Mouse (Mus musculus): ENCODE results near the gene Tob2.

Gene Tob2

GRCm38 (mm10) chr15:81838554-81839235 is 19.9 kb downstream of the Tob2 start:
- no peak for DNase-seq (ENCODE audit: low spot score)

- DNase-seq (ENCODE audit: low spot score) = no peak
These were observed 21.4 kb downstream of the Tob2 start for GRCm38 (mm10) chr15:81836966-81837920.

GRCm38 (mm10) chr15:81836124-81836821 is 22.3 kb downstream of the Tob2 start:
- peak; percentile 63 for DNase-seq (ENCODE audit: low spot score)

- DNase-seq (ENCODE audit: low spot score) = no peak
These were observed 23.4 kb downstream of the Tob2 start for GRCm38 (mm10) chr15:81835007-81835880.

GRCm38 (mm10) chr15:81834171-81834841 is 24.3 kb downstream of the Tob2 start:
- no peak for DNase-seq (ENCODE audit: low spot score)

GRCm38 (mm10) chr15:81833481-81833880 is 25.1 kb downstream of the Tob2 start:
- no peak for DNase-seq (ENCODE audit: low spot score)

GRCm38 (mm10) chr15:81832219-81832618 is 26.4 kb downstream of the Tob2 start:
- no peak for DNase-seq (ENCODE audit: low spot score)

GRCm38 (mm10) chr15:81831136-81831825 is 27.3 kb downstream of the Tob2 start:
- DNase-seq (ENCODE audit: low spot score) = peak; percentile 70

- DNase-seq (ENCODE audit: low spot score) = no peak
These were observed 28.1 kb downstream of the Tob2 start for GRCm38 (mm10) chr15:81830530-81830929.

- DNase-seq (ENCODE audit: low spot score) = no peak
These were observed 29.4 kb downstream of the Tob2 start for GRCm38 (mm10) chr15:81829208-81829580.

GRCm38 (mm10) chr15:81828426-81829207 is 30.0 kb downstream of the Tob2 start:
- DNase-seq (ENCODE audit: low spot score) = no peak

GRCm38 (mm10) chr15:81824832-81825231 is 33.8 kb downstream of the Tob2 start:
- DNase-seq (ENCODE audit: low spot score) = no peak

GRCm38 (mm10) chr15:81822631-81823030 is 36.0 kb downstream of the Tob2 start:
- no peak for DNase-seq (ENCODE audit: low spot score)

GRCm38 (mm10) chr15:81818404-81818803 is 40.2 kb downstream of the Tob2 start:
- DNase-seq (ENCODE audit: low spot score) = no peak

GRCm38 (mm10) chr15:81814716-81815370 is 43.8 kb downstream of the Tob2 start:
- DNase-seq (ENCODE audit: low spot score) = no peak

GRCm38 (mm10) chr15:81813986-81814705 is 44.5 kb downstream of the Tob2 start:
- DNase-seq (ENCODE audit: low spot score) = no peak

- no peak for DNase-seq (ENCODE audit: low spot score)
These were observed 45.6 kb downstream of the Tob2 start for GRCm38 (mm10) chr15:81812696-81813631.
